Mouse (Mus musculus) common myeloid progenitor, adult 5-6 weeks (primary cell): ENCODE measurements around the gene Uqcr10. TPM values are rescaled to one million over a fixed set of nuclear protein-coding genes. Genes with fewer than 3 reads are reported as not detected.
A peak's percentile ranks its signal among the peaks of the same experiment; 100 is the strongest.

Source experiments
- ATAC-seq: replicated peaks from 2 replicates; pipeline ENCODE4 v1.8.0; 2016; ENCODE audit warnings: low read depth, mild to moderate bottlenecking, moderate TSS enrichment, inconsistent platforms; ENCODE audit not compliant: poor library complexity, severe bottlenecking
- total RNA-seq: library from RNA; stranded (forward); fragments of 200-1000, 187-1606 nt; gene quantifications from 2 replicates; pipeline ENCODE4 v1.2.3, GENCODE M21; 2017

The Uqcr10 gene
- total RNA-seq, 1 experiment from 2014 or later = 123 TPM

DNA sequence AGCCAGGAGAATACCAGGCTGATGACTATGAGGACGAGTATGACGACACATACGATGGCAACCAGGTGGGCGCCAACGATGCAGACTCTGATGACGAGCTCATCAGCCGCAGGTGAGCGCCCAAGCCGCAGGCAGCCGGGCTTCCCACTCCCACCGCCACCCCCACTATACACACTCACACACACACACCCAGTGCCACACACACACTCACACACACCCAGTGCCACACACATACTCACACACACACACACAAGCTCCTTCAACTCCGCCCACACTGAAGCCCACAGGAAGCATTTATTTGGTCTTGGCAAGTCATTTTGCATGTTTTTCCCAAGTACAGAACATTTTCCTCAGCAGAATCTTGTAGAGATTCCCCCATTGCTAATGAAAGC lies 24.7 kb downstream of the Uqcr10 start:
- no peak for ATAC-seq

DNA sequence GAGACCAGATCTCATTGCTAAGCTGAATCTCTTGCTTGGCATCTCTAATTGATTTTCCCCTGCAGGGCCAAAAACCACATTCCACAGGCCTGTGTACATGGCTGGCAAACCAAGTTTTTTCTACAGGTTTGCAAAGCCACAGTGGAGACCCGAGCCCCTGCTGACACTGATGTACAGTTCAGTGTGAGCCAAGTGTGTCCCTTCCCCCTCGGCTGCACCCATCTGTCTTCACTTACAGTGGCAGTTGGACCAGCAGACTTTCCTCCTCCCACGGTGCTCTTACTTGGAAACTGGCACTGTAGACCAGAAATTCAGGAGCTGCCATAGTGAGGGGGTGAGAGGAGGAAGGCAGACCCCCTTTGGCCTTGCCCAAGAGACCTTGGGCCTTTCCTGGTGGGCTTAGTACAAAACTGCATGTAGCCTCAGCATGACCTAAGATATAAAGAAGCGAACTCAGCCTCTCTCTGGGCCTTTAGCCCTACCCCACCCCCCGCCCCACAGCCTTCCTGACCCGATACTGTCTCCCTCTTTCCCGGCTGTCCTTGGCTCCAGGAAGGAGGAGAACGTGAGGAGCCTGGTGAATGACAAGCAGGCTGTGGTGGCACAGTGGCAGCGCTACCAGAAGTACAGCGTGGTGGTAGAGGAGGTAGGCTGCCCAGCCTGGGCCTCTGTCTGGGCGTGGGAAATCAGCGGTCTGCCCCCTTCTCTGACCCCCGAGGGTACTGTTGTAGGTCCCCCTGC lies 25.3 kb downstream of the Uqcr10 start:
- no peak for ATAC-seq

DNA sequence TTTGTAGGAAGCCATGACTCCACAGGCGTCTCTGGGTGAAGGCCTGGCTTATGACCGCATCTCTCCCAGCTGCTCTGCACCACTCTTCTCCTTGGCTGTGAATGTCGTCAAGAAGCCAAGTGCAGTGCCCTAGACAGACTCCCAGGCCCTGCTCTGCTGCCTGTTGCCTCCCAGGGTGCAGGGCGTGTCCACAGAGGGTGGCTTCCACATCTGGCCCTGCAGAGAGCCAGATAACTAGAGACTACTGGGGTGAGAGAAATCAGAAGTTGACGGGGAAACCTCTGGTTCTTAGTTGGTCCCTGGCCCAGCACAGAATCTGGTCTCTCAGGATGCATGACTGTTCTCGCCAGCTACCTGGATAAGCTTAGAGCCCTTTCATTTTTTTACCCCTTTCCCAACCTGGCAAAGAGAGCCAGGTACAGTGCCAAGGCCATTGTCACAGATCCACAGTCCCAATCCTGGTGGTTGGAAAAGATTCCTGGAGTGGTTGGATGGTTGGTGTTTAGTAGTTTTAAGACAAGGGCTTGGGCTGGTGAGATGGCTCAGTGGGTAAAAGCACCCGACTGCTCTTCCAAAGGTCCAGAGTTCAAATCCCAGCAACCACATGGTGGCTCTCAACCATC lies 26.8 kb downstream of the Uqcr10 start:
- ATAC-seq = peak; percentile 59

DNA sequence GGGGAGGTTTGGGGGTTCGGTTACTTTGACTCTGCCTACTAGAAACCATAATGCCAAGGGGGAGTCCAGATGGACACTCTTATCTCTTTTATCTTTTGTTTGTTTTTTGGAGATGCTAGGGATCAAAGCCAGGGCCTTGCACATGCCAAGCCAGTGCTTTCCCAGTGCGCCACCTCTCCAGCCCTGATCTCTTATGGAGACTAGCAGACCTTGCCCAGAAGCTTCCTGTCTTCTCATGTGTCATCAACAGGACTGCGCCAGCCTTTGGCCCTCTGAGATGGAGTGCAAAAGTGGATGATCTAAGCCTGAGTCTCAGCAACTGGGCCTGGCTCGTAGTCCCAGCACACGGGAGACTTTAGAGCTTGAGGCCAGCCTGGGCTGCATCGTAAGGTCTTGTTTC lies 28.4 kb downstream of the Uqcr10 start:
- ATAC-seq = no peak

DNA sequence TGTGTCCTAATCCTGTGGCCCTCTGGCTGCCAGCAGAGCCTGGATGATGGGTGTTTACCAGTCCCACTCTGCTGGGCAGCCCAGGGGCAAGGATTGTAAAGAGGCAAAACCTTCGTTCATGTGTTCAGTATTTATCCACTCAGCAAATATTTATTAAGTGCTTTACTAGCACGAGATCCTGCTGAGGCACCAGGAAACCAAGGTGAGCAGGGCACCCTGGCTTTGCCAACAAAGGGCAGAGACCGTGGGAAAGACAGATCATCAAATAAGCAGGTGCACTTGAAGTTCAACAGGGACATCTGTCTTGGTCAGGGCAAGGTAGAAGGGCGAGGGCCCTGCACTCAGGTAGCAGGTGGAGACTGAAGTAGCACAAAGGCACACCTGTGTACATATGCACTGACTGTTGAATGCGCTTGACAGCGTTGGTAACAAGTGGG lies 29.0 kb downstream of the Uqcr10 start:
- no peak for ATAC-seq

DNA sequence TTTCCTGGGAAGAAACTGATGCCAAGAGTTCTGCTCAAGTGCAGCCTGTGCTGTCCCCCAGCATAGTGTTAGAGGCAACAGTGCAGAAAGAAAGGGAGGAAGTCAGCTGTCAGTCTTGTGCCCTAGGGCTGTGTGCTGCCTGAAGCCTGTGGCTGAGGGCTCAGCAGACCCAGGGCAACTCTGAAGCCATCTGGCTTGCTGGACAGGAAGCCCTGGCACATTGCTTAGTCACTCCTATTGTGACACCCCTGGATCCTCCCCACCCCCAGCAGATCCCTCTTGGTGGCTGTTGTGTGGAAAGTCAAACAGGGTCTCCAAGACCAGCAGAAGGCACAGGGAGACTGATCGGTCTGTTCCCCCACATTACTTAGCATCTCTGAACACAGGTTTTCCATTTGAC lies 29.5 kb downstream of the Uqcr10 start:
- peak; percentile 70 for ATAC-seq

DNA sequence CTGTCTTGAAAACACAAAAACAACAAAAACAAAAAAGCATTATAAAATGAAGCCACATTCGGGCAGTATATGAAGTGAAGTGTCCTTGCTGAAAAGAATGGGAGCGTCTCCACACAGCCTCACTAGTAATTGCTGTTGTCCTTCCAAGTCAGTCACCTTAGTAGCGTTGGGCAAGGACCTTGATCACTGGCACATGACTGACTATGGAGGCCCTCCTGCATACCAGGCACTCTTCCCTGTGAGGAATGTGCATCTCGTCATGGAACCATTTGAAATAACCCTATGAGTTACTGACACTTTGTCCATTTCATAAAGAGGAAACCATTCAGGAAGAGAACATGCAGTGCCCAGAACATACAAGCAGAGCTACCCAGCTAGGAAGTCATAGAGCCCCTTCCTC lies 32.4 kb downstream of the Uqcr10 start:
- no peak for ATAC-seq

DNA sequence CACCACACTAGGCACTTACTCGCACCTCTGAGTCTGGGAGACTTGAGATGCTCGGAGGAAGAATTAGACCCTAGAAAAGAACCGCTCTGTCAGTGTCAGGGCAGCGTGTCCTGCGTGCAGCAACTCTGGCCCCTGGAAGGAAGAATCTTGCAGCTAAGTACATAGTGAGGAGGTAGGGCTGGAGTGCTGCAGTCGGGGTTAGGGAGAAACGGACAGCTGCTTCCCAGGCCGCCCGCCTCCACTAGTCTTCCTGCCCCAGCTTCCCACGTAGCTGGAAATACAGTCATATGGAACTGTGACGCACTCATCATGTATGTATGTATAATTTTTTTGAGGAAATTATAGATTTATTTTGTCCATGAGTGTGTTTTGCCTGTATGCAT lies 41.7 kb downstream of the Uqcr10 start:
- ATAC-seq = no peak

DNA sequence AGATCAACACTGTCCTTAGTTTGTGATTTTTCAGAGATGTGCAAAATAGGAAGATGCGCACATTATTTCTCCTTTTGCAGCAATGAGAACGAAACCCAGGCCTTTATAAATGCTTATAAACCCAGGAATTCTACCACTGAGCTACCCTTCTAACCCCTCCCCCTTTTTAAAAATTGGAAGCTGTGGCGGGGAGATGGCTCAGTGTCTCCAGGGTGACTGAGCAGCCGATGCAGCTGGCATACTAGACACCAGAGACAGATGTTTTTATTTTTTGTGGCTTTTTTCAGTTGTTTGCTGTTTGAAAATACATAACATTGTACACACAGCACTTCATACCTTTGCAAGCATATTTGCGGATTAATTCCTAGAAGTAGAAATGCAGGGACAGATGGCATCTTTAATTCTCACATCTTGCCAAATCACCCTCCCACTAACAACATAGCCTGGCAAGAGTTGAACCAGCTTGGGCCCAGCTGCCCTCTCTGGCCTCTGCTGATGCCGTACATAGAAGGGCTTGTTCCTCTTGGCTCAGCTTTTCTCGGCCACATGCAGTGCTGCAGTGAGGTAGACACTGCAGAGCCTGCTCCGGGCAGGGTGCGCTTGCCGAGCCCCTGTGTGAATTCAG lies 42.2 kb downstream of the Uqcr10 start:
- ATAC-seq = no peak

DNA sequence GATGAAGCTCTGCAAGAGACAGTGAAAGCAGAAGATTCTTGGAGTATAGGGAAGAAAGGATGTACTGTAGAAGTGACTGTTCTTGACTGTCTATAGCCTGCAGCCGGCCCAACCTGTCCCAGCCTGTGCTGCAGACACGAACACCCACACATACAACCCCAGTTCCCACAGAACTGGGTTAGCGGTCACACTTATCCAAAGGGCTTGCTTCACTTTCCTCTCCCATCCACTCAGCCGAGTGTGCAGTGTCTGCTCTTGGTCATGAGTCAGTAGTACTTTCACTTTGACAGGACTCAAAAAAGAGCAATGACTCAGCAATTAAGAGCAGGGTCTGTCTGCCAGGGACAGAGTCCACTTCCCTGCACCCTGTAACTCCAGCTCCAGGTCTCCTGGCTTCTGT lies 42.8 kb downstream of the Uqcr10 start:
- peak; percentile 60 for ATAC-seq

DNA sequence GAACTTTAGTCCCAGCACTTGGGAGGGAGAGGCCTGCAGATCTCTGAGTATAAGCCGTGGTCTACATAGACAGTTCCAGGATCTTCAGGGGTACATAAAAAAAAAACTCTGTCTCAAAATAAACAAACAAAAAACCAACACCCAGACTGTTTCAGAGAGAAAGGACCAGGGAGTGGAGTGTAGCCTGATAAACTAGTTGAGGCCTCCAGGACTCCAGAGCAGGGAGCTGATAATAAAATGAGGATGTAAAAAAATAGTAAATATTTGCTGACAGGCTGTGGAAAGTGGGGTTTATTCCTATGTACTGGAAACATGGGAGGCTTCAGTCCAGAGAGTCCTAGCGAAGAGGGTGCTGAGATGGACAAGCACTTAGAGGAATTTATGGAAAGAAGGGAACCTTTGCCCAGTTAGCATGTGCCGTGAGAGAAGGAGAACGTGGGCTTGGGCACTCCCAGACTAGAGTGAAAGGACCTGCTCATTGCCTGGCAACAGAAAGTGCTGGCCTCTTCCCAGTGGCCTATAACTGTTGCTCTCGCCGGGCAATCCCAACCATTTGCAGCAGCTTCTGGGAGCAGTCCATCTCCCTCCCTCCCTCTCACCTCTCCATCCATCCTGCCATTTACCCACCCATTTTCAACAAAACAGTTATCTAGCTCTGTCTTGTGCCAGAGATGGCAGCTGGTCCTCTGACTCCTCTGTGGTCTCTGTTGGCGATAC lies 43.7 kb downstream of the Uqcr10 start:
- no peak for ATAC-seq

DNA sequence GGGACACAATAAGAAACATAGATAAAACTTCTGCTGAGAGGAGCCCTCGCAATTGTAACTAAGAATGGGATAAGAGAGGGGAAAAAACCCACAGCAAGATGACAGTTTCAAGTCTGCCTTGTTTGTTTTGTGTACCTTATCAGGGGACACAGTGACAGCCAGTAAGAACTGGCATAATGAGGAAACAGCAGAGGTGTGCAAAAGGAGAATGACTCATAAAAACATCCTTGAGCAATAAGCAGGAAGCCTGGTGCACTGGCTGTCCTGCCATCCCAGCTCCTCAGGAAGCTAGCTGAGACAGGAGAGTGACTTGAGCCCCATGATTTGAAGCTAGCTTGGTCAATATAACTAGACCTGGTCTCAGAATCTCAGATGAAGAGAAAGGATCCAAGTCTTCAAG lies 44.3 kb downstream of the Uqcr10 start:
- peak; percentile 37; the same call in 1 of the 2 replicates for ATAC-seq

Other genes with a start within 250 kb of the Uqcr10 start
- 42.0 and 47.0 TPM in 2 replicates for gene Mtmr3, start 109.5 kb downstream of the Uqcr10 start, total RNA-seq
- gene Gm11032, start 84.3 kb downstream of the Uqcr10 start, total RNA-seq = not detected in 2 replicates
- 18.8 and 22.0 TPM in 2 replicates for gene Ascc2, start 66.6 kb downstream of the Uqcr10 start, total RNA-seq
- gene Zmat5, start 336 bp upstream of the Uqcr10 start, total RNA-seq = 6.0 and 11.5 TPM in 2 replicates
- not detected in 2 replicates for gene Cabp7, start 42.4 kb upstream of the Uqcr10 start, total RNA-seq
- gene Nf2, start 145.2 kb upstream of the Uqcr10 start, total RNA-seq = 72.8 and 88.8 TPM in 2 replicates
- 18.0 and 18.3 TPM in 2 replicates for gene Nipsnap1, start 169.6 kb upstream of the Uqcr10 start, total RNA-seq
- gene Thoc5, start 191.0 kb upstream of the Uqcr10 start, total RNA-seq = 54.0 and 58.7 TPM in 2 replicates
- 12.6 and 16.7 TPM in 2 replicates for gene Nefh, start 243.7 kb upstream of the Uqcr10 start, total RNA-seq